Mouse (Mus musculus) neural tube, embryonic 11.5 days (tissue): ENCODE data around the gene Camk2n2. TPM values are rescaled to one million over a fixed set of nuclear protein-coding genes. Genes with fewer than 3 reads are reported as not detected.

Source experiments
- ATAC-seq: fragments of 200-750 bp; cut with Nextera tagmentation; 2 replicates; pipeline ENCODE4 v1.8.0; 2017; ENCODE audit warnings: moderate number of reproducible peaks, mild to moderate bottlenecking, moderate TSS enrichment, moderate library complexity; ENCODE audit not compliant: insufficient read depth, low FRiP score, low TSS enrichment
- DNase-seq: peaks from one replicate; pipeline ENCODE4 v3.0.0-alpha.2; 2015; ENCODE audit warnings: low spot score
- H3K27ac ChIP-seq: fragments of 300-500 bp; sonication (generic); 2 replicates; pipeline ENCODE4 v1.5.1; 2014; ENCODE audit warnings: low read depth, mild to moderate bottlenecking, low read length
- H3K27me3 ChIP-seq: fragments of 300-500 bp; sonication (generic); 2 replicates; pipeline ENCODE4 v1.6.1; 2014; ENCODE audit warnings: mild to moderate bottlenecking, low read length, mixed read lengths; ENCODE audit not compliant: control insufficient read depth, insufficient read depth
- H3K36me3 ChIP-seq: fragments of 300-500 bp; sonication (generic); 2 replicates; pipeline ENCODE4 v1.6.1; 2014; ENCODE audit warnings: mild to moderate bottlenecking, low read length, moderate library complexity, mixed read lengths; ENCODE audit not compliant: control insufficient read depth, insufficient read depth
- H3K4me1 ChIP-seq: fragments of 300-500 bp; sonication (generic); 2 replicates; pipeline ENCODE4 v1.6.1; 2014; ENCODE audit warnings: low read length, mixed read lengths; ENCODE audit not compliant: control insufficient read depth, insufficient read depth
- H3K4me2 ChIP-seq: fragments of 300-500 bp; sonication (generic); 2 replicates; pipeline ENCODE4 v1.6.1; 2014; ENCODE audit warnings: low read depth, mild to moderate bottlenecking, moderate library complexity
- H3K4me3 ChIP-seq: fragments of 300-500 bp; sonication (generic); 2 replicates; pipeline ENCODE4 v1.5.1; 2014; ENCODE audit warnings: low read depth, low read length
- H3K9ac ChIP-seq: fragments of 300-500 bp; sonication (generic); 2 replicates; pipeline ENCODE4 v1.6.1; 2014; ENCODE audit warnings: mild to moderate bottlenecking, low read length
- H3K9me3 ChIP-seq: fragments of 300-500 bp; sonication (generic); 2 replicates; pipeline ENCODE4 v1.6.1; 2016; ENCODE audit warnings: low read length; ENCODE audit not compliant: control insufficient read depth
- WGBS: fragments of 180-500 bp; shearing (Covaris S2); extraction: QIAGEN DNeasy Blood & Tissue Kit; methylation state at CpG from one replicate; pipeline ENCODE4 v1.1.7; 2014; 5-methylcytosine and 5-hydroxymethylcytosine counted together
- microRNA counts: library from miRNA; unstranded; fragments of <30 nt; microRNA quantifications from one replicate; lab custom pipeline; 2015
- microRNA-seq: library from miRNA; unstranded; fragments of <30 nt; microRNA quantifications from one replicate; pipeline ENCODE4, GENCODE M21; 2016
- polyA plus RNA-seq: library from polyadenylated mRNA; unstranded; fragments of >200 nt; fragmentation: Nextera tagmentation; extraction: Ambion mirVana; gene quantifications from 2 replicates; pipeline ENCODE4 v1.2.1, GENCODE M21; 2014

The Camk2n2 gene
- polyA plus RNA-seq, 1 experiment from 2014 or later, result 4.1 TPM

DNA sequence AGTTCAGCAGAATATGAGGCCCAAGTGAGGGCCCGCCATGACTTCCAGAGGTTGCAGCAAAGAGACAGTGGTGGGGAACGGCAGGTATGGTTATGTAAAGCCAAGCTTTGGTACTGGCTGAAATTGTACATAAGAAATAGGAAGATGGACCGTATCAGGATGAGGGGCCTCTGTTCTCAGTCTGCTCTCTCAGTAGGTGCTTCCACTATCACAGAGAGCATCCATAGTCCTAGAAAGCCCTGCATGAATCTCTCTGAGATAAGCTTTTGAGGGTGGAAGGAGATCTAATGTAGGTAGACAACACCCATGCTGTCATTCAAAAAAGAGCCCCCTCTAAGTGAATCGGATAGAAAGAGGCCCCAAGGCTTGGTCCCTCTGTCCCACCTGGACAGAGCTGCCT, 25.4 kb downstream of the Camk2n2 start:
- Histone ChIP-seq H3K4me1 (0 out of 2 replicates have a peak, but pooled peaks cover under 1% of the 10 kb centered on the region), H3K36me3 (no peaks in the 10 kb centered on the region), H3K4me2 (no peak overlapping the region), H3K4me3 (no peak overlapping the region), H3K27me3 (peaks cover 26% of the 10 kb centered on the region), H3K9ac (no peak overlapping the region), H3K27ac (no peak overlapping the region), H3K9me3 (no peaks in the 10 kb centered on the region)
- no peak for DNase-seq
- 86% methylated on average over 4 of the region's 4 CpGs for WGBS
- no peak for ATAC-seq

GRCm38 (mm10) chr16:20595060-20595673, 25.9 kb downstream of the Camk2n2 start:
- Histone ChIP-seq H3K36me3 (no peaks in the 10 kb centered on the region), H3K4me1 (0 out of 2 replicates have a peak, but pooled peaks cover 4% of the 10 kb centered on the region), H3K4me3 (no peak overlapping the region), H3K27ac (no peak overlapping the region), H3K9me3 (no peaks in the 10 kb centered on the region), H3K9ac (no peak overlapping the region), H3K27me3 (peaks cover 32% of the 10 kb centered on the region), H3K4me2 (no peak overlapping the region)
- no peak for DNase-seq
- ATAC-seq, result no peak
- 82% methylated on average over 7 of the region's 7 CpGs for WGBS

- H3K9me3 ChIP-seq, result no peaks in the 10 kb centered on the region
- H3K4me2 ChIP-seq, result peak overlapping the region; percentile 83
- no peaks in the 10 kb centered on the region for H3K36me3 ChIP-seq
- no peak; the same call in 1 of the 2 replicates for ATAC-seq
- no peak overlapping the region for H3K27ac ChIP-seq
- H3K4me1 ChIP-seq, result 0 out of 2 replicates have a peak, but pooled peaks cover 4% of the 10 kb centered on the region
- 4% methylated on average over 46 of the region's 48 CpGs for WGBS
- DNase-seq, result no peak
- peak overlapping the region; percentile 46; the same call in 1 of the 2 replicates for H3K4me3 ChIP-seq
- no peak overlapping the region for H3K9ac ChIP-seq
- H3K27me3 ChIP-seq, result peaks cover 51% of the 10 kb centered on the region
These were observed 29.9 kb downstream of the Camk2n2 start for GRCm38 (mm10) chr16:20591076-20591705.

- Histone ChIP-seq H3K27ac (no peak overlapping the region), H3K36me3 (no peaks in the 10 kb centered on the region), H3K9ac (peak overlapping the region; percentile 48; the same call in 1 of the 2 replicates), H3K27me3 (peaks cover 51% of the 10 kb centered on the region), H3K4me1 (0 out of 2 replicates have a peak, but pooled peaks cover 4% of the 10 kb centered on the region), H3K4me3 (peak overlapping the region; percentile 46), H3K4me2 (peak overlapping the region; percentile 83), H3K9me3 (no peaks in the 10 kb centered on the region)
- WGBS, result 2% methylated on average over 17 of the region's 17 CpGs
- ATAC-seq (0 out of 2 replicates have a peak, but pooled peaks have one; percentile 21), DNase-seq (no peak)
These were observed 30.4 kb downstream of the Camk2n2 start for GRCm38 (mm10) chr16:20590680-20591038.

DNA sequence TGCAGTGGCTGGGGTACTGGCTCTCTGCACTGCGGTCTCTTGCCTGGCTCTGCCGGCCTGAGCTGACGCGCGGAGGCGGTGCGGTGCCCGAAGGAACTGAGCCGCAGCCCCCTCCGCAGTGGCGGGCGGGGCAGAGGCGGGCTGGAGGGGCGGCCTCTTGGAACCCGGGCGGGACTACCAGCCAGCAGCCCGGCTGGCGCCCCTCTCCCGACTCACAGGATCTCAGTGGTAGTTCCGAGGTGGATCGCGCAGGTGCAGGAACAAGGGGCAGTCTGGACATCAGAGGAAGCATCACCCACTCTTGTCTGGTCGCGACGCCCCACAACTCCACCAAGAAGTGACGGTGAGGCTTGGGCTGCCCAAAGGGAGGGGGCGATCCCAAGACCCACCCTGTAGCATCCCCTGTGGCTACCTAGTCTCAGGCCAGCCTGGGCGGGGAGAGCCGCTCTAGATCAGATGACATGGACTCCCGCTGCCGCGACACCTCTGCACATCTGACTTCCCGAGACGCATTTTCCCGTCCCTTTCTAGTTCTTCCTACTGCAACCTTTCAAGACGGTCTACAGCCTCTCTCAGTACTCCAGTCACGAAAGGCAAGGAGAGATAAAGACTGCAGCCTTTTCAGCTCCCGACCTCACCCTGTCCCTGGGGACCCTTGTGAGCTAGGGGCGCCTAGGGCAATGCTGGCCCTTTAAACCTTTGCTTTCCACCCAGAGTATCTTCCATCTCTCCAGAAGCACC, 31.0 kb downstream of the Camk2n2 start:
- WGBS, result under 1% methylated on average over 38 of the region's 39 CpGs
- no peaks in the 10 kb centered on the region for H3K36me3 ChIP-seq
- 0 out of 2 replicates have a peak, but pooled peaks cover 4% of the 10 kb centered on the region for H3K4me1 ChIP-seq
- H3K27ac ChIP-seq, result no peak overlapping the region
- peak; percentile 76 for ATAC-seq
- peak overlapping the region; percentile 83 for H3K4me2 ChIP-seq
- DNase-seq, result peak; percentile 68
- H3K4me3 ChIP-seq, result peak overlapping the region; percentile 46
- no peaks in the 10 kb centered on the region for H3K9me3 ChIP-seq
- H3K9ac ChIP-seq, result peak overlapping the region; percentile 48
- H3K27me3 ChIP-seq, result peaks cover 51% of the 10 kb centered on the region

- H3K4me3 ChIP-seq, result peak within 1 kb of the TSS; percentile 46
- DNase-seq (no peak), ATAC-seq (peak; percentile 61)
- H3K9me3 ChIP-seq, result no peaks in the 10 kb centered on the region
- H3K27ac ChIP-seq, result no peak within 1 kb of the TSS
- peak within 1 kb of the TSS; percentile 48 for H3K9ac ChIP-seq
- H3K36me3 ChIP-seq, result no peaks in the 10 kb centered on the region
- H3K4me1 ChIP-seq, result 0 out of 2 replicates have a peak, but pooled peaks cover 4% of the 10 kb centered on the region
- under 1% methylated on average over 23 of the region's 24 CpGs for WGBS
- H3K27me3 ChIP-seq, result peaks cover 51% of the 10 kb centered on the region
- H3K4me2 ChIP-seq, result peak within 1 kb of the TSS; percentile 83
These were observed 31.6 kb downstream of the Camk2n2 start, which contains the start of gene Vwa5b2 for GRCm38 (mm10) chr16:20589366-20589938. Vwa5b2 (plus strand) TSS chr16:20589471.

MicroRNA genes within 50 kb of the gene (microRNA counts, 519-probe panel; counts per million panel counts)
- microRNA mmu-miR-1224 (lab: Ali Mortazavi, UCI), result 4,374 counts per million, percentile 80 among the panel's probes with 10 or more counts

Small RNA genes within 50 kb of the gene (microRNA-seq; reads per million reads assigned to microRNA genes)
- gene Mir1224, result 8.9 reads per million, percentile 19 among the genes with 10 or more reads in this experiment

Other genes with a start within 250 kb of the Camk2n2 start
- gene Abcc5, start 194.9 kb downstream of the Camk2n2 start, polyA plus RNA-seq, result 74.4 and 80.9 TPM in 2 replicates
- 130 and 137 TPM in 2 replicates for gene Eif2b5, start 122.5 kb downstream of the Camk2n2 start, polyA plus RNA-seq
- 58.1 and 62.7 TPM in 2 replicates for gene Dvl3, start 104.3 kb downstream of the Camk2n2 start, polyA plus RNA-seq
- gene Ap2m1, start 85.8 kb downstream of the Camk2n2 start, polyA plus RNA-seq, result 886 and 907 TPM in 2 replicates
- 59.5 and 61.3 TPM in 2 replicates for gene Abcf3, start 72.7 kb downstream of the Camk2n2 start, polyA plus RNA-seq
- gene Vwa5b2, start 31.8 kb downstream of the Camk2n2 start, polyA plus RNA-seq, result 3.8 and 4.3 TPM in 2 replicates
- 32.2 and 34.4 TPM in 2 replicates for gene Eef1akmt4, start 9.7 kb downstream of the Camk2n2 start, polyA plus RNA-seq
- not detected in 2 replicates for gene Gm49333, start 9.7 kb downstream of the Camk2n2 start, polyA plus RNA-seq
- gene Alg3, start 9.6 kb downstream of the Camk2n2 start, polyA plus RNA-seq, result 58.6 and 61.3 TPM in 2 replicates
- gene Ece2, start 8.5 kb upstream of the Camk2n2 start, polyA plus RNA-seq, result 2.2 and 4.6 TPM in 2 replicates
- 490 and 517 TPM in 2 replicates for gene Psmd2, start 30.4 kb upstream of the Camk2n2 start, polyA plus RNA-seq
- 164 and 165 TPM in 2 replicates for gene Eif4g1, start 47.0 kb upstream of the Camk2n2 start, polyA plus RNA-seq
- gene Fam131a, start 72.0 kb upstream of the Camk2n2 start, polyA plus RNA-seq, result 11.6 and 17.8 TPM in 2 replicates
- 121 and 125 TPM in 2 replicates for gene Polr2h, start 96.4 kb upstream of the Camk2n2 start, polyA plus RNA-seq
- 22.0 and 26.4 TPM in 2 replicates for gene Clcn2, start 96.5 kb upstream of the Camk2n2 start, polyA plus RNA-seq
- gene Chrd, start 111.8 kb upstream of the Camk2n2 start, polyA plus RNA-seq, result 3.7 and 5.2 TPM in 2 replicates
- gene Thpo, start 113.2 kb upstream of the Camk2n2 start, polyA plus RNA-seq, result 0.55 and 1.0 TPM in 2 replicates